Mouse (Mus musculus) midbrain, embryonic 14.5 days (tissue): ENCODE data around the gene Rora. TPM values are rescaled to one million over a fixed set of nuclear protein-coding genes. Genes with fewer than 3 reads are reported as not detected.
A peak's percentile ranks its signal among the peaks of the same experiment; 100 is the strongest.

ENCODE experiments used
- ATAC-seq: fragments of 200-750 bp; cut with Nextera tagmentation; 2 replicates; pipeline ENCODE4 v1.8.0; 2017; ENCODE audit warnings: moderate number of reproducible peaks, moderate library complexity; ENCODE audit not compliant: low FRiP score, low TSS enrichment
- DNase-seq: peaks from one replicate; pipeline ENCODE4 v3.0.0-alpha.2; 2015
- H3K27ac ChIP-seq: fragments of 300-500 bp; sonication (generic); replicated peaks from 2 replicates; pipeline ENCODE4 v1.5.1; 2014; ENCODE audit warnings: mild to moderate bottlenecking, low read depth, low read length, moderate library complexity
- H3K27me3 ChIP-seq: fragments of 300-500 bp; sonication (generic); 2 replicates; pipeline ENCODE4 v1.6.1; 2014; ENCODE audit warnings: low read length, control low read depth, mixed read lengths; ENCODE audit not compliant: control insufficient read depth, insufficient read depth
- H3K36me3 ChIP-seq: fragments of 300-500 bp; sonication (generic); 2 replicates; pipeline ENCODE4 v1.6.1; 2014; ENCODE audit warnings: low read length, control low read depth; ENCODE audit not compliant: control insufficient read depth, insufficient read depth
- H3K4me1 ChIP-seq: fragments of 300-500 bp; sonication (generic); 2 replicates; pipeline ENCODE4 v1.6.1; 2014; ENCODE audit warnings: mild to moderate bottlenecking, antibody characterized with exemption, low read length, control low read depth; ENCODE audit not compliant: control insufficient read depth, insufficient read depth
- H3K4me2 ChIP-seq: fragments of 300-500 bp; sonication (generic); 2 replicates; pipeline ENCODE4 v1.6.1; 2014; ENCODE audit warnings: mild to moderate bottlenecking, low read length, moderate library complexity
- H3K4me3 ChIP-seq: fragments of 300-500 bp; sonication (generic); replicated peaks from 2 replicates; pipeline ENCODE4 v1.5.1; 2014; ENCODE audit warnings: low read depth, low read length
- H3K9ac ChIP-seq: fragments of 300-500 bp; sonication (generic); replicated peaks from 2 replicates; pipeline ENCODE4 v1.6.1; 2014; ENCODE audit warnings: mild to moderate bottlenecking, low read length, moderate library complexity
- H3K9me3 ChIP-seq: fragments of 300-500 bp; sonication (generic); 2 replicates; pipeline ENCODE4 v1.6.1; 2016; ENCODE audit warnings: low read length, control low read depth, mixed read lengths; ENCODE audit not compliant: control insufficient read depth
- WGBS: fragments of 180-500 bp; shearing (Covaris S2); extraction: QIAGEN DNeasy Blood & Tissue Kit; methylation state at CpG from one replicate; pipeline ENCODE4 v1.1.7; 2014; 5-methylcytosine and 5-hydroxymethylcytosine counted together
- polyA plus RNA-seq: library from polyadenylated mRNA; unstranded; fragments of >200 nt; fragmentation: Nextera tagmentation; extraction: Ambion mirVana; gene quantifications from 2 replicates; pipeline ENCODE4 v1.2.1, GENCODE M21; 2014

The Rora gene
- polyA plus RNA-seq, 1 experiment from 2014 or later: 39.1 TPM

- H3K4me3 ChIP-seq: no peak overlapping the region
- no peak overlapping the region for H3K27ac ChIP-seq
- H3K9me3 ChIP-seq: no peaks in the 10 kb centered on the region
- H3K4me1 ChIP-seq: peaks cover 6% of the 10 kb centered on the region
- DNase-seq (no peak), ATAC-seq (no peak)
- WGBS: 91% methylated on average over 6 of the region's 6 CpGs
- no peaks in the 10 kb centered on the region for H3K27me3 ChIP-seq
- no peak overlapping the region for H3K4me2 ChIP-seq
- H3K36me3 ChIP-seq: no peaks in the 10 kb centered on the region
- no peak overlapping the region for H3K9ac ChIP-seq
These were observed 458.0 kb downstream of the Rora start for GRCm38 (mm10) chr9:69111539-69111938.

GRCm38 (mm10) chr9:69114429-69114984 lies 460.9 kb downstream of the Rora start:
- H3K36me3 ChIP-seq: no peaks in the 10 kb centered on the region
- 25% methylated on average over 9 of the region's 9 CpGs for WGBS
- no peaks in the 10 kb centered on the region for H3K27me3 ChIP-seq
- no peak overlapping the region for H3K4me3 ChIP-seq
- H3K4me1 ChIP-seq: peaks cover 9% of the 10 kb centered on the region
- DNase-seq (no peak), ATAC-seq (no peak)
- no peak overlapping the region for H3K4me2 ChIP-seq
- H3K9ac ChIP-seq: no peak overlapping the region
- H3K9me3 ChIP-seq: no peaks in the 10 kb centered on the region
- no peak overlapping the region for H3K27ac ChIP-seq

GRCm38 (mm10) chr9:69116740-69117139 lies 463.2 kb downstream of the Rora start:
- DNase-seq: no peak
- ATAC-seq: no peak
- Histone ChIP-seq H3K9me3 (no peaks in the 10 kb centered on the region), H3K27ac (no peak overlapping the region), H3K36me3 (no peaks in the 10 kb centered on the region), H3K27me3 (no peaks in the 10 kb centered on the region), H3K4me1 (peaks cover 9% of the 10 kb centered on the region), H3K4me2 (no peak overlapping the region), H3K4me3 (no peak overlapping the region), H3K9ac (no peak overlapping the region)
- WGBS: 72% methylated on average over 2 of the region's 2 CpGs

GRCm38 (mm10) chr9:69121117-69121740 lies 467.6 kb downstream of the Rora start:
- H3K36me3 ChIP-seq: no peaks in the 10 kb centered on the region
- H3K9me3 ChIP-seq: no peaks in the 10 kb centered on the region
- H3K4me1 ChIP-seq: peaks cover 10% of the 10 kb centered on the region; the same call in 1 of the 2 replicates
- no peak overlapping the region for H3K4me2 ChIP-seq
- H3K27ac ChIP-seq: no peak overlapping the region
- WGBS: 31% methylated on average over 12 of the region's 12 CpGs
- no peaks in the 10 kb centered on the region for H3K27me3 ChIP-seq
- H3K9ac ChIP-seq: no peak overlapping the region
- H3K4me3 ChIP-seq: no peak overlapping the region
- DNase-seq (no peak), ATAC-seq (no peak)

DNA sequence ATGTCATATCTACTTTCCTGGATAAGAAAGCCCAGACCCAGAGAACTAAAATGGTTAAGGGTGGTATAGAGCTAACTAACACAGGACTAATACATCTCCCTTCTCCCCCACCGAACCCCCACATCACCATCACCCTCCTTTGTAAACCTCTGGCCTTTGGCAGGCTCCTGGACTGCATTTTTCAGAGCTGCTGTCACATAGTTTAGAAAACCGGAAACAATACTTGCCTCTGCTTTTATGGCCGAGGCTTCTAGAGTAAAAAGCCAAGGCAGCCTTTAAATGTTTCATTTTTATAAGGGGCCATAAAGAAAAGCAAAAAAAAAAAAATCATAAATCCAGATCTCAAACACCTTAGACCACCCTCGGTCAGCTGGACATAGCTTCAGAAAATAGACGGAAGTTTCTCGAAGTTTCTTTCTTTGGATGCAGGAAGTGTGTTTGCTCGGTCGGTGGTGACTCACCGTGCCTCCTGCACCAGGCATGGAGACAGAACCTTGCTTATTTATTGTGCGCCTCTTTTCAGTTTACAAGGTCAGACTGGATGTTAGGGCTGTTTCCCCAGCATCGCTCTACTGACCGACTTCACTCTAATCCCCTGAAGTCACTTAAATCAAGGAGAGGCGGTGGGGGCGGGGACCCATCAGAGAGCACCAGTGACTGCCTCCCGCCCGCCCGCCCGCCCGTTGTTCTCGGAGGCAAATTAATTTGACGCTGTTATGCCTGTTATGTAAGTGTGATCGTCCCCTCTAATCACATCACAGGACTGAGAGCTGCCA lies 471.6 kb downstream of the Rora start:
- H3K36me3 ChIP-seq: no peaks in the 10 kb centered on the region
- H3K4me3 ChIP-seq: 0 out of 2 replicates have a peak overlapping the region, but pooled peaks have one; percentile 5
- DNase-seq: peak; percentile 67
- 11% methylated on average over 22 of the region's 22 CpGs for WGBS
- H3K9ac ChIP-seq: no peak overlapping the region
- H3K27ac ChIP-seq: no peak overlapping the region
- H3K4me1 ChIP-seq: peaks cover 11% of the 10 kb centered on the region; the same call in 1 of the 2 replicates
- no peaks in the 10 kb centered on the region for H3K9me3 ChIP-seq
- peak overlapping the region; percentile 46 for H3K4me2 ChIP-seq
- no peak for ATAC-seq
- H3K27me3 ChIP-seq: no peaks in the 10 kb centered on the region

DNA sequence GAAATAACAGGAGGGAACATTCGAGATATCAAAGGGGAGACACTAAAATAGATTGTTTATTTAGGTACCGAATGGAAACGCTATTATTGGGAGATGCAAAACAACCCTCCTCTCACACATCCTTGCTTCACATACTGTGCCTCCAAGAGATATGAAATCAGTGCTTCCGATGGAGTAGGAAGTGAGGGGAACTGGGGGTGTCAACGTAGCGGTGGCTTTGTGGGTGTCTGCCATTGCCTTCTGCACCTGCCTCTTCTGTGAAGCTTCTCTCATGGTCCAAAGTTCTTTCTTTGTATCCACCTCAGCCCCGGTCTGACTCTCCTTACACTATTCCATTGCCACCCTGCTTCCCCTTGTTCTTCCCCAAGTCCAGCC lies 472.2 kb downstream of the Rora start:
- Histone ChIP-seq H3K4me3 (0 out of 2 replicates have a peak overlapping the region, but pooled peaks have one; percentile 5), H3K4me1 (peaks cover 11% of the 10 kb centered on the region; the same call in 1 of the 2 replicates), H3K9ac (no peak overlapping the region), H3K4me2 (peak overlapping the region; percentile 46), H3K27ac (no peak overlapping the region), H3K9me3 (no peaks in the 10 kb centered on the region), H3K27me3 (no peaks in the 10 kb centered on the region), H3K36me3 (no peaks in the 10 kb centered on the region)
- WGBS: 50% methylated on average over 7 of the region's 7 CpGs
- ATAC-seq (no peak), DNase-seq (no peak)

DNA sequence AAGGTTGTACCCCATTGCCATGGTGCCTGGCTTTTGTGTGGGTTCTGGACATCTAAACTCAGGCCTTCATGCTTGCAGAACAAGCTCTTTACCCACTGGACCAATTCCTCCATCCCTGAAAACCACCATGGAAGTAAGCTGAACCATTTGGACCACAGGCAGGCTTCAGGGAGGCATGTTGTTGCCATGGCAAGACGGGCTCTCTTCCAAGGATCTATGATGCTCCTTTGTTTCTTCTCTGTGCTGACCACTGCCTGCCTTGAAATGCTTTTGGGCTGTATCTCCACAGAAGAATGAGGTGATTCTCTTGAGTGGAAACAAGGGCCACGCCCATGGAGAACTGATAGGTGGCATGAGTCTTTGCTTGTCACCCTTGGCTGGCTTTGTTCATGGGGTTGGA lies 473.0 kb downstream of the Rora start:
- DNase-seq (no peak), ATAC-seq (no peak)
- no peak overlapping the region for H3K27ac ChIP-seq
- peaks cover 11% of the 10 kb centered on the region; the same call in 1 of the 2 replicates for H3K4me1 ChIP-seq
- WGBS: 86% methylated on average over 2 of the region's 2 CpGs
- no peaks in the 10 kb centered on the region for H3K36me3 ChIP-seq
- no peak overlapping the region for H3K4me2 ChIP-seq
- H3K4me3 ChIP-seq: no peak overlapping the region
- no peaks in the 10 kb centered on the region for H3K27me3 ChIP-seq
- H3K9ac ChIP-seq: no peak overlapping the region
- H3K9me3 ChIP-seq: no peaks in the 10 kb centered on the region

- Histone ChIP-seq H3K36me3 (no peaks in the 10 kb centered on the region), H3K9me3 (no peaks in the 10 kb centered on the region), H3K27me3 (no peaks in the 10 kb centered on the region), H3K4me3 (no peak overlapping the region), H3K27ac (no peak overlapping the region), H3K4me1 (peaks cover 11% of the 10 kb centered on the region; the same call in 1 of the 2 replicates), H3K4me2 (no peak overlapping the region), H3K9ac (no peak overlapping the region)
- no peak for ATAC-seq
- no peak for DNase-seq
- 88% methylated on average over 6 of the region's 6 CpGs for WGBS
These were observed 474.7 kb downstream of the Rora start for GRCm38 (mm10) chr9:69128335-69128734.
